Mouse (Mus musculus): ENCODE results near the gene Fam161a.

GRCm38 (mm10) chr11:23049642-23050041 is 42.3 kb downstream of the Fam161a start:
- no peak for TF ChIP-seq CTCF (IDR thresholded peaks at IDR 0.05; ENCODE audit: control insufficient read depth, insufficient read depth, low read length)
- no peak for TF ChIP-seq POLR2A (IDR thresholded peaks at IDR 0.05; ENCODE audit: borderline replicate concordance, control insufficient read depth, low read depth, low read length)

Measured in bone marrow, adult 2 months (tissue).